Mouse (Mus musculus) brain, embryonic 18.5 days (tissue): ENCODE data around the gene Specc1l.

Source experiments
- DNase-seq: peaks from one replicate; pipeline ENCODE4 v3.0.0-alpha.2; 2012; ENCODE audit warnings: low read depth, low spot score

Gene Specc1l

DNA sequence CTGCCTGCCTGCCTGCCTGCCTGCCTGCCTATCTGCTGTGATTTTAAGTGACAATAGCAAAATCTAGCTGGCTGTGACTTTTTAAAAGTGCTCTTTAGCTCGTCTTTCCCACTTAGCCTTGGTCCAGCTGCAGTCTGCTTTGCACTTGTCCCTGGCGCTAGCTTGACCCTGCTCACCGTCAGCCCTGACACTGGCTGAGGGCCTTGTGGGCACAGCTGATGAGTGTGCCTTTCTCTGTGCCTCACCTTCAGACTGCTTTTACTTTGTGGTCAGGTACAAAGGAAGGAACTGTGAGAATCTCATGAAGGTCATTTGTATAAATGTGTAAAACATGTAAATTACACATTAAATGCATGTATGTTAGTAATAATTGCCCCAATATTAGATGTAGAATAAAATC, 12.3 kb downstream of the Specc1l start:
- DNase-seq, result no peak

DNA sequence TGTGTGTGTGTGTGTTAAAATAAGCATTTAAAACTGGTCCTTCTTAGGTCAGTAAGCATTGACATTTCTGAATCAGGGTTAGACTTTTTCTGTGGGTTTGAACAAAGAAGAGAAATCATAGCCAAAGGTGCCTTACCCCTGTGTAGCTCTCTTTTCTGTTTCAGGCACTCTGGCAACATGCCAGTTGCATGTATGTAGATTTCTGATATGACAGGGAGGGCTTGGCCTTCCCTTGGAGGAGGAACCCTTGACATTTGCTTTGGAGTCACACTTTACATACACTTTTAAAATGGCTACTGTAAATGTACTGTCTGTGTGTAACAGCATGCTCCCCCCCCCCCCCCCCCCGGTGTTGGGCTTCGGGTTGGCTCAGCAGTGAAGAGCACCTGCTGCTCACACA, 12.8 kb downstream of the Specc1l start:
- no peak for DNase-seq

GRCm38 (mm10) chr10:75227381-75227780, 15.5 kb downstream of the Specc1l start:
- no peak for DNase-seq

DNA sequence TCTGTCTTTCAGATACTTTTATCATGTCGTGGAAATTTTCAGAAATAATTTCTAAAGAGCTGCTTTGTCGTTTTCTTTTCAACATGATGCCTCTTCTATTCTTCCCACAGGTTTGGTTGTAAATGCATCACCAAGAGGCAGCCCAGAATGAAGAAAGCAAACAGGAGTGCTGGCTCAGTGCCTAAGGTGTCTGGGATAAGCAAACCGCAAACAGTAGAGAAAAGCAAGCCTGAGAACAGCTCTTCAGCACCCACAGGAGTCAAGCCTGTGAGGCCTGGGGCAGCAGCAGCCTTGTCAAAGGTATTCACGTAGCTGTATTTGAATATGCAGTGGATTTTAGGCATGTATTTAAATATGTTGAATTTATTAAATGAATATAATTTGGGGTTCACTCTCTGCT, 18.7 kb downstream of the Specc1l start:
- no peak for DNase-seq

DNA sequence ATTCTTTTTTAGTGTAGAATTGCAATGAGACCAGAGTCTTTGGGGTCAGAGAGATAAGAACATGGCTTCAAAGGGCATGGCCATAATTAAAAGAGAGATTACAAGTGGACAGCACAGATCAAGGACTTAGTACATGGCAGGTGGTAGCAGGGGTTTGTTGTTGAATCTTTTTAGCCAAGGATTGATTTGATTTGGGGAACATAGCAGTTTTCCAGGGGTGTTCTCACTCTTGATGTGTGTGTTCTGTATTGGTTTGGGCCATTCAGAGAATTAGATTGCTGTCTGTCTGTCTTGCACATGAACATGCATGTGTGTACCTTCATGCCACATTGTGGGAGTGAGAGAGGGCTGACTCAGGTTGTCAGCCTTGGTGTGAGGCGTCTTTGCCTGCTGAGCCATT, 20.0 kb downstream of the Specc1l start:
- no peak for DNase-seq

DNA sequence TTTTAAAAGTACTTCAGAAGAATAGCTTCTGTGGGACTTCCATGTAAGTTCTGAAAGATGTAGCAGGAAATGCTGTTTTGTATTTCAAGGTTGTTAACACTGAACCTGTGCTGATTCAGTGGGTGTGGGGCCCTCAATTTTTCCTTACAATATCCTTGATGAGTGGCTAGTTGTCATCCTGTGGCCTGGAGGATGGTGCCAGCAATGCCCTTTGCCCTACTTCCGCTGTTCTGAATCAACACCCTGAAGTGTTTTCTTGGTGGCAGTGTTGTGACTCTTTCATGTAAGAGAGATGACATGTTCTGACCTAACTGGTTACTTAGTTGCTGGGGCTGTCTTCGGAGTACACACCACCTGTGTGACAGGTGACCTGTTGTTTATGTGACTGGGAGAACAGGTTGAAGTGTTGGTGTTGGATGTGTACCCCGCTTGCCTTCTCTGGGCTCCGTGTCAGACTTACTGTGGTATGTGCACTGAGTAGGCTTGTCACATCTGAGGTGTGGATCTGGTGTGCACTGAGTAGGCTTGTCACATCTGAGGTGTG, 20.8 kb downstream of the Specc1l start:
- DNase-seq, result no peak

DNA sequence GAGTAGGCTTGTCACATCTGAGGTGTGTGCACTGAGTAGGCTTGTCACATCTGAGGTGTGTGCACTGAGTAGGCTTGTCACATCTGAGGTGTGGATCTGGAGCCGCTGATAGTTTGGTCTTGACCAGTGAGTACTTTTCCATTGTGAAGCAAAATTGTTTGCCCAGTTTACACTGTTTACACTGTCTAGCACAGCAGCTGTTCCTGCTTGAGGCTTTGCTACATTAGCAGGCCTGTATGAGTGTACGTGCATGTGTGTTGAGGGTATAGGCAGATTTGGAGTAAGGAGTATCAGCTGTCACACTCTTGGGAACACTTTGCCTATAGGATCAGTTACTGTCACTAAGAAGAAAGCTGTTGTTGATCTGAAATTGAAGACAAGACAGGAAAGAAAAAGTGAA, 21.6 kb downstream of the Specc1l start:
- no peak for DNase-seq

- DNase-seq, result no peak
Measured at GRCm38 (mm10) chr10:75235726-75236125, 23.9 kb downstream of the Specc1l start.

DNA sequence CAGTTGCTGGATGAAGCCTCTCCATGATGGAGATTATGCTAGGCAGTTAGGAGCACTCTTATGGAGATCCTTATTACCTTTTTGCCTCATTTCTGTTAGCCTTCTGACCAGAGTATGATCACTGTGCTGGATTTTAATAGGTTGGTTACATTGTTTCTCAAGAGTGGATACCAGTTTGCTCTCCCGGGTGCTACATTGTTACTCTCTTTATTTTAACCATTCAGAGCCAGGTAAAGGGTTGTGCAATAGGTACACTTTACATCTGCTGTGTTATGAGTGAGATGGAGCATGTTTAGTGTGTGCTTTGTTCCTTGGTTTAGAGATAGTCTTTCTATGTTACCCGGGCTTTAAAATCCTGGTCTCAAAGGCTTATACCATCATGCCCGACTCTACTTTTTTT, 24.3 kb downstream of the Specc1l start:
- no peak for DNase-seq

GRCm38 (mm10) chr10:75237166-75237565, 25.3 kb downstream of the Specc1l start:
- no peak for DNase-seq

DNA sequence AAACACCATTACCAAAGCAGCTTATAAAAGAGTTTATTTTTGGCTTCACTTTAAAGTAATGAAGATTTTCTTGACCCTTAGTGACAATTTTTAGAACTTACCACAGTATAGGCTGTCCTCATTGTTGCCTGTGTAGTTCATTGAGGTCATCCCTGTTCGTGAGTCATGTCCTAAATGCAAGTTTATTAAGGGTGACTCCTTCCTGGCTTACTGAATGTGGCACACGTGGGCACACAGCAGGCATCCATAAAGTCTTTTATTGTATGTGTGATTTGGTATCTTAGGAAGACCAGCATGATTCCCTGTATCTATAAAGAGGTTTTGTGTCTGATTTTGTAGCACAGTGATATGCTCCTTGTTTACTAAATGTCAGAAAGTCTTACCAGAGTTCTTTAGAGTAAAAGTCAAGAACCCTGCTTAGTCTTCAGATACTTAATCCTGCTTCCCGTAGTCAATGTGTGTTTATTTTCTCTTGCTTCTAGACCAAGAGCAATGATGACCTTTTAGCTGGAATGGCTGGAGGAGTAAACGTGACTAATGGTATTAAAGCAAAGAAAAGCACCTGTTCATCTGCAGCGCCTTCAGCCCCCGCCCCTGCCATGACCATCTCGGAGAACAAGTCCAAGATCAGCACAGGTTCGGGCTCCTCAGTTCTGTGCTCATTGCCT, 28.8 kb downstream of the Specc1l start:
- no peak for DNase-seq

DNA sequence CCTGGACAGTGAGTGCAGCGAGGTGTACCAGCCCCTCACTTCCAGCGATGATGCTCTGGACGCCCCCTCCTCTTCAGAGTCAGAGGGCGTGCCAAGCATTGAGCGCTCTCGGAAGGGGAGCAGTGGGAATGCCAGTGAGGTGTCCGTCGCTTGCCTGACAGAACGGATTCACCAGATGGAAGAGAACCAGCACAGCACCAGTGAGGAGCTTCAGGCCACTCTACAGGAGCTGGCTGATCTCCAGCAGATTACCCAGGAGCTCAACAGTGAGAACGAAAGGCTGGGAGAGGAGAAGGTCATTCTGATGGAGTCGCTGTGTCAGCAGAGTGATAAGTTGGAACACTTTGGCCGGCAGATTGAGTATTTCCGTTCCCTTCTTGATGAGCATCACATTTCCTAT, 33.9 kb downstream of the Specc1l start:
- DNase-seq, result no peak

- no peak for DNase-seq
Measured at GRCm38 (mm10) chr10:75246331-75246730, 34.5 kb downstream of the Specc1l start.

GRCm38 (mm10) chr10:75251011-75251410, 39.1 kb downstream of the Specc1l start:
- no peak for DNase-seq

DNA sequence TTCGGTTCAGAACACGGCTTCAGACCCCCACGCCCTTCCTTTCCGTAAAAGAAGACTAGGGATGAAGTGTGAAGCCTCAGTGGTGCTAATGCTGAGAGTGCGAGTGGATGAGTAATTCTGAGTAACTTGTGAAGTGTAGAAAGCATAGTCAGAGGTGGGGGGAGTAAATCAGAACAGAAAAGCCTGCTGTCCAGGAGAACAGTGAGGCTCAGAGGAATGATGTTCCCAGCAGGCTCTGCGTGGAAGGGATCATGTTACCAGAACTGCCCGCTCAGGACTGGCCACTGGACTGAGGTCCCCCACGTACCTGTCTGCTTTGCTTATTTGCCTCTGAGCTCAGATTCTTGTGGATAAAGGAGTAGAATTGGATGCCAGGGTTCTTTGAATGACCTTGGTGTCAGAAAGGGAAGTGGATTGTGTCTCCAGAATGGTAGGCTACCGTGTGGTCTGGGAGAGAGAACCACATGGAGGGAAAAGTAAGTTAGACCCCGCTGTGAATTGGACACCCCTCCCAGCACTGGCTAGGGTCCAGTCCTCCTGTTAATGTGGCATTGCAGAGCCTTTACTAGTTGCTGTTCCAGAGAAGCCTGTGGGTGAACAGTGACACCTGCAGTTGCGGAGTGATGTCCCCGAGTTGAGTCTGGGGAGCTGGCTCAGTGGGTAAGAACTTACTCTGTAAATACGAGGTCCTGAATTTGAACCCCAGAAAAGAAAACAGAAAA, 40.6 kb downstream of the Specc1l start:
- DNase-seq, result no peak

DNA sequence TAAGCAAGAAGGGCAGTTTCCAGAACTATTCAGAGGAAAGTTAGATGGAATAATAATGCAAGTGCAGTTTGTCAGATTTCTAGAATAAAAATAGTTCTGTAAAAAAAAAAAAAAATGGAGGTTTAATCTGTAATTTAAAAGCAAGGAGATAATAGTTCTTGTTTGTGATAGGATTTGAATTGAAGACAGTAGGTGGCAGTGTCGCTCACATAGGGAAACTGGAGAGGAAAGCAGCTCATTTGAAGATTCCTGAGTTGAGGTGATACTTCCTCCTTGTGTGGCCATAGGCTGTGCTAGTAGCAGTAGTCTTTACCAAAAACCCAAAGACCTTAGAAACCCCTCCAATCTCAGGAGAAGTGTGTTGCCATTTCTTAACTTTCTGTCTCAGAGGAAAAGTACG, 43.2 kb downstream of the Specc1l start:
- no peak for DNase-seq

GRCm38 (mm10) chr10:75257401-75257800, 45.5 kb downstream of the Specc1l start:
- no peak for DNase-seq

- no peak for DNase-seq
Measured at GRCm38 (mm10) chr10:75258241-75258640, 46.4 kb downstream of the Specc1l start.

DNA sequence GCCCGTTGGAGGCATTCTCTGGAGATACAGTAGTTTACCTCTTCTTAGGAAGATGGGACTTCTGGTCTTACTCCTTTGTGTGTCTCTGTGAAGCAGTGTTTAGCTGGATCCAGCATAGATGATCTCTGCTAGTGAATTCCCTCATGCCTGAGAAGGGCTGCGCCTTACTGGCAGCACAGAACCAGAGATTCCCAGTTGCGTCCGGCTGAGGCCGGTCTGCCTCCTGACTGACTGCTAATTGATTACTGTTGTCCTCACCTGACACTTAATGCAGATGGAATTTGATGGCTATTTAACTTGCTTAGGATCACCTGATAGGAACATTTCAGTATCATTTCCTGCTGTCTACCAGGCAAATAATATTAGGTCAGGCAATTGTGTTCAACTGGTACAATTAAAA, 49.4 kb downstream of the Specc1l start:
- no peak for DNase-seq

DNA sequence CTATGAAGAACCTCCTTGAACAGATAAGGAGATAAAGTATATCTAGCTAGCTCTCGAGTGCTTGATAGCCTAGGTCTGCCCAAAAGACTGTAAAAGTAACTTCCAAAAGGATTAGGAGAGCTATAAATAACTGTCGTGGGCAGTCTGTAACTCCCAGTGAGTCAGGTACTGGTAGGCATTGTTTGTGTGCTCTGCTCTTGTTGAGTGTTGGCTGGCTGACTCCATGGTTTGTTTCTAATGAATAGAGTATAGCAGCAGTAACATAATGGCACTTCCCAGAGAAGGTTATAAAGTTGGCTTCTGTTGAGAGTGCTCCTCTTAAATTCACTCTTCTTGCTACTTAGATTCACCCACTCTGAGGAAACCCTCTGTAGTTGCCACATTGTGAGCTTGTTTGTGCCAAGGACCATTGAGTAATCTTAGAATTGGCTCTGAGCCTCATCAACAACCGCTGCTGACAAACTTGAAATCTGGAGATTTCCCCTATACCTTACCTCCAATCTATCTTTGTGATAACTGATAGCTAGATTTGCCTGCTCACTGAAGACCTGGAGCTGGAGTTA, 53.2 kb downstream of the Specc1l start:
- no peak for DNase-seq

DNA sequence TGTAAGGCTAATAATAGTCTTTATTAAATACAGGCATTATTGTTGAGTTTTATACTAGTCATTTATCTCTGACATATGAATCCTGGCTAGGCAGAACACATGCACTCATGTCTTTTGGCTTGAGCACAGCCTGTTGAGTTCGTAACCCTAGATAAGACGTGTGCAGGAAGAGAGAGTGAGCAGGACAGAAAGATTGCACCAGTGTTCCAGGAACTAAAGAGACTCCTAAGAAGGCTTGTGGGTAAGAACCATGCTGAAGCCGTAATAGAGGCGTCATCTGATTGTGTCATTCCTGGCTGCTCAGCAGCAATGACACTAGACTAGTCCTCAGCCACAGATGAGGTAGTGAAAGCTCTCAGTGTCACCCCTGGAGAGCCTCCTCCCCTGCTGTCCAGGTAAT, 61.1 kb downstream of the Specc1l start:
- no peak for DNase-seq

DNA sequence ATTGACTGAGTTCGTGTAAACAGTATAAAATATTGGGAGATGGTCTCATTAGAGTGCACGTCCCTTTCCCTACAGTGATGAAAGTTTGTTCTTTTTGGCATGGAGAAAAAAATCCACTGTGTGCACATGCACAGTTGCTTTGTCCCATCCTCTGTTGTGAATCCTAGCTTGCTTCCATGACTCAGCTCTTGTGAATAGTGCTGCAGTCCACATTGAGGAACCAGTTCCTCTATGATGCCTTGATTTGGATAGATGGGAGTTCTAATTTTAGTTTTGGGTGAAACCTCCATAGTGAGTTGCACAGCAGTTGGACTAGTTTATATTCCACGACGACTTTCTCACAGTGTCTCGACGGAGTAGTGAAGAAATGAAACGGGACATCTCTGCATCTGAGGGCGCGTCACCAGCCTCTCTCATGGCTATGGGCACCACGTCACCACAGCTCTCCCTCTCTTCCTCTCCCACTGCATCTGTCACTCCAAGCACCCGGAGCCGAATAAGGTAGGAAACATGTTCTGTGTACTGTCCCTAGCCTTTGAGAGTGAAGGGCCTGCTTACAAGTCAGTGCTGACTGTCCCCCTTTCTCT, 64.6 kb downstream of the Specc1l start:
- DNase-seq, result no peak

GRCm38 (mm10) chr10:75277501-75277900, 65.6 kb downstream of the Specc1l start:
- no peak for DNase-seq
